Mouse (Mus musculus) heart, embryonic 15.5 days (tissue): ENCODE measurements around the gene Afp. TPM values are rescaled to one million over a fixed set of nuclear protein-coding genes. Genes with fewer than 3 reads are reported as not detected.

Experiments
- ATAC-seq: fragments of 200-750 bp; cut with Nextera tagmentation; replicated peaks from 2 replicates; pipeline ENCODE4 v1.8.0; 2017; ENCODE audit warnings: low read depth, moderate TSS enrichment; ENCODE audit not compliant: insufficient number of reproducible peaks, insufficient read depth, low FRiP score
- H3K27ac ChIP-seq: fragments of 300-500 bp; sonication (generic); 2 replicates; pipeline ENCODE4 v1.5.1; 2015; ENCODE audit warnings: mild to moderate bottlenecking, inconsistent platforms
- H3K27me3 ChIP-seq: fragments of 300-500 bp; sonication (generic); 2 replicates; pipeline ENCODE4 v1.6.1; 2015; ENCODE audit warnings: inconsistent platforms
- H3K36me3 ChIP-seq: fragments of 300-500 bp; sonication (generic); 2 replicates; pipeline ENCODE4 v1.6.1; 2015; ENCODE audit warnings: mild to moderate bottlenecking, inconsistent platforms
- H3K4me1 ChIP-seq: fragments of 300-500 bp; sonication (generic); replicated peaks from 2 replicates; pipeline ENCODE4 v1.6.1; 2015; ENCODE audit warnings: inconsistent platforms
- H3K4me2 ChIP-seq: fragments of 300-500 bp; sonication (generic); 2 replicates; pipeline ENCODE4 v1.6.1; 2015; ENCODE audit warnings: inconsistent platforms, mild to moderate bottlenecking, moderate library complexity
- H3K4me3 ChIP-seq: fragments of 300-500 bp; sonication (generic); 2 replicates; pipeline ENCODE4 v1.5.1; 2015; ENCODE audit warnings: mild to moderate bottlenecking, inconsistent platforms
- H3K9ac ChIP-seq: fragments of 300-500 bp; sonication (generic); 2 replicates; pipeline ENCODE4 v1.6.1; 2015; ENCODE audit warnings: mild to moderate bottlenecking, inconsistent platforms
- H3K9me3 ChIP-seq: fragments of 300-500 bp; sonication (generic); replicated peaks from 2 replicates; pipeline ENCODE4 v1.6.1; 2016; ENCODE audit warnings: inconsistent platforms
- WGBS: fragments of 180-500 bp; shearing (Covaris S2); methylation state at CpG from one replicate; pipeline ENCODE4 v1.1.7; 2015; ENCODE audit warnings: mixed read lengths; 5-methylcytosine and 5-hydroxymethylcytosine counted together
- polyA plus RNA-seq: library from polyadenylated mRNA; unstranded; fragments of >200 nt; fragmentation: Nextera tagmentation; extraction: Ambion mirVana; gene quantifications from 2 replicates; pipeline ENCODE4 v1.2.1, GENCODE M21; 2015

Gene Afp
- 6.7 and 55.5 TPM in 2 replicates for polyA plus RNA-seq

DNA sequence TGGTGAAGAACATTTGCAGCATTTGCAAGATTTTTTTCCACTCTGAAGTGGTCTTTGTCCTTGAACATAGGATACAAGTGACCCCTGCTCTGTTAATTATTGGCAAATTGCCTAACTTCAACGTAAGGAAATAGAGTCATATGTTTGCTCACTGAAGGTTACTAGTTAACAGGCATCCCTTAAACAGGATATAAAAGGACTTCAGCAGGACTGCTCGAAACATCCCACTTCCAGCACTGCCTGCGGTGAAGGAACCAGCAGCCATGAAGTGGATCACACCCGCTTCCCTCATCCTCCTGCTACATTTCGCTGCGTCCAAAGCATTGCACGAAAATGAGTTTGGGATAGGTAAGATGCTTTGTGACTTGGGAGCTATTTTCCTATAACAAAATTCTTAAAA is at the start of gene Afp:
Gene Afp, plus strand, starts transcription at position 220 of the 400 bp plus-strand sequence.
- no peak within 1 kb of the TSS for H3K27ac ChIP-seq
- WGBS = 81% methylated on average over 7 of the region's 7 CpGs

GRCm38 (mm10) chr5:90447577-90447976 is 43.0 kb upstream of the Afp start:
- H3K4me2 ChIP-seq = no peak overlapping the region
- 83% methylated on average over 3 of the region's 3 CpGs for WGBS
- H3K4me3 ChIP-seq = no peak overlapping the region
- no peak overlapping the region for H3K27ac ChIP-seq
- H3K4me1 ChIP-seq = no peaks in the 10 kb centered on the region
- no peaks in the 10 kb centered on the region for H3K36me3 ChIP-seq
- no peak overlapping the region for H3K9ac ChIP-seq
- H3K9me3 ChIP-seq = no peaks in the 10 kb centered on the region
- ATAC-seq = no peak
- no peaks in the 10 kb centered on the region for H3K27me3 ChIP-seq

More for the DNA sequence above, at the start of gene Afp:
- Histone ChIP-seq H3K9me3 (no peaks in the 10 kb centered on the region), H3K4me3 (no peak within 1 kb of the TSS), H3K27me3 (no peaks in the 10 kb centered on the region), H3K36me3 (no peaks in the 10 kb centered on the region), H3K4me2 (no peak within 1 kb of the TSS), H3K9ac (no peak within 1 kb of the TSS), H3K4me1 (no peaks in the 10 kb centered on the region)
- ATAC-seq = no peak

DNA sequence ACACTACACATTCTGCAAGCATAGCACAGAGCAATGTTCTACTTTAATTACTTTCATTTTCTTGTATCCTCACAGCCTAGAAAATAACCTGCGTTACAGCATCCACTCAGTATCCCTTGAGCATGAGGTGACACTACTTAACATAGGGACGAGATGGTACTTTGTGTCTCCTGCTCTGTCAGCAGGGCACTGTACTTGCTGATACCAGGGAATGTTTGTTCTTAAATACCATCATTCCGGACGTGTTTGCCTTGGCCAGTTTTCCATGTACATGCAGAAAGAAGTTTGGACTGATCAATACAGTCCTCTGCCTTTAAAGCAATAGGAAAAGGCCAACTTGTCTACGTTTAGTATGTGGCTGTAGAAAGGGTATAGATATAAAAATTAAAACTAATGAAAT is 40.6 kb upstream of the Afp start:
- Histone ChIP-seq H3K9me3 (no peaks in the 10 kb centered on the region), H3K4me2 (no peak overlapping the region), H3K4me1 (no peaks in the 10 kb centered on the region), H3K27ac (no peak overlapping the region), H3K9ac (no peak overlapping the region), H3K27me3 (no peaks in the 10 kb centered on the region), H3K4me3 (no peak overlapping the region), H3K36me3 (no peaks in the 10 kb centered on the region)
- 72% methylated on average over 5 of the region's 5 CpGs for WGBS
- ATAC-seq = no peak

DNA sequence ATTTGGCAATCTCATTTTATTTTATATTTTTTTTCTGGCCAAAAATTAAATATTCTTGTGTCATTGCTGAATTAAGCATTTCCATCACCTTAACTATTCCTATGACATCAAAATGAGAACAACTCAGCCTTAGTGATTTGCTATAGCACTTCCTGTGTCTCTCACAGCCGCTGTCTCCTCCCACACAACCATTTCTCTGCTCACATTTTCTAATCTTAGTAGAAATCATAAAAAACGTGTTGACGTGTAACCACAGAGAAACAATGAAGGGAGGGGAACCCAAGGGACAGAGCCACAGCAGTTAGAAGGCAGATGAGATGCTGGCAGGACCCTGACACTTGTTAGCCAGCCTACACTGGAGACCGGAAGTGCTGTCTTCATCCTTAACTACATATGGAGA is 37.8 kb upstream of the Afp start:
- no peaks in the 10 kb centered on the region for H3K27me3 ChIP-seq
- WGBS = 60% methylated on average over 4 of the region's 4 CpGs
- no peaks in the 10 kb centered on the region for H3K4me1 ChIP-seq

GRCm38 (mm10) chr5:90457241-90457640 is 33.3 kb upstream of the Afp start:
- H3K9me3 ChIP-seq = no peaks in the 10 kb centered on the region
- H3K4me1 ChIP-seq = no peaks in the 10 kb centered on the region
- no peaks in the 10 kb centered on the region for H3K36me3 ChIP-seq
- no peak for ATAC-seq
- H3K4me3 ChIP-seq = no peak overlapping the region
- H3K27ac ChIP-seq = no peak overlapping the region
- H3K9ac ChIP-seq = no peak overlapping the region
- no peaks in the 10 kb centered on the region for H3K27me3 ChIP-seq
- no peak overlapping the region for H3K4me2 ChIP-seq
- 70% methylated on average over 1 of the region's 1 CpGs for WGBS

More for the DNA sequence above, 37.8 kb upstream of the Afp start:
- Histone ChIP-seq H3K36me3 (no peaks in the 10 kb centered on the region), H3K27ac (no peak overlapping the region), H3K4me2 (no peak overlapping the region), H3K4me3 (no peak overlapping the region), H3K9me3 (no peaks in the 10 kb centered on the region), H3K9ac (no peak overlapping the region)
- ATAC-seq = no peak

DNA sequence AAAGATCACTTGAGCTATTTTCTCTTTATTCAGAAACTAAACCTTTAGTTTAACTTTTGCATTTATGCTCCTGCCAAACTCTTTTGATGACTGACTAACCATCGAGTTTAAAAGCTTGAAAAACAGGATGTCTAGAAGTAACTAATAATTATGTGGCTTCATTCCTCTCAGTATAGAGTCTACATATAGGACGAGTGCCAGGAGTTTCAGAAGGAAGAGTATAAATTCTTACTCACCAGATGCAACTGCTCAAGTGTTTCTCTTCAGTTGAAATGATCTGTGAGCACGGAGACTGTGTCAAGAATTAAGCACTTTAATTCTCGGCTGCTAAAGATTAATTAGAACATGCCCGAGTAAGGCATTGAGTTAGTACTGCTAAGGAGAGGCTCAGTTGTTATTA is 31.8 kb upstream of the Afp start:
- WGBS = 53% methylated on average over 5 of the region's 5 CpGs
- Histone ChIP-seq H3K27ac (no peak overlapping the region), H3K27me3 (no peaks in the 10 kb centered on the region), H3K9ac (no peak overlapping the region), H3K4me2 (no peak overlapping the region), H3K36me3 (no peaks in the 10 kb centered on the region), H3K9me3 (no peaks in the 10 kb centered on the region), H3K4me3 (no peak overlapping the region), H3K4me1 (no peaks in the 10 kb centered on the region)
- no peak for ATAC-seq

- no peak within 1 kb of the TSS for H3K27ac ChIP-seq
- no peak within 1 kb of the TSS for H3K4me2 ChIP-seq
- WGBS = 88% methylated on average over 8 of the region's 8 CpGs
- no peaks in the 10 kb centered on the region for H3K4me1 ChIP-seq
- ATAC-seq = no peak
- no peak within 1 kb of the TSS for H3K4me3 ChIP-seq
- no peaks in the 10 kb centered on the region for H3K36me3 ChIP-seq
- H3K9me3 ChIP-seq = no peaks in the 10 kb centered on the region
- H3K9ac ChIP-seq = no peak within 1 kb of the TSS
- no peaks in the 10 kb centered on the region for H3K27me3 ChIP-seq
Observed at GRCm38 (mm10) chr5:90460619-90461018, 29.9 kb upstream of the Afp start, which contains the start of gene Alb. Alb (plus strand) TSS chr5:90460897.

DNA sequence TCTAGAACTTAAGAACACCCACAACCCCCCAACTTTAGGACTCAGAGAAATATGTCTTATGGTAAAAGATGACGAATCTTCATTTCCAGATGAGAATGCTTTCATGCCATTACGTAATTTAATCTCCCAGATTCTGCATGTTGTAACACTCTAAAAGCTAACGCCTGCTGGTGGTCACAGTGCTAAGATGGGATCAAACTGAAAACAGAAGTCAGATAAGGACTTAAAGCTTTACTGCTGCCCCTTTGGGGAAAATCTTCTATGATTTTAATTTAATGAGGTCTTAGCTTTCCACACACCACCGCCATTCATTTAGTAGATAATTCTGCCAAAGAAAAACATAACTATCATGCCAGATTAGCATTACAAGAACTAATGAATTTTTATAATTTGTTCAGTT is 23.7 kb upstream of the Afp start:
- H3K4me1 ChIP-seq = no peaks in the 10 kb centered on the region
- H3K4me3 ChIP-seq = no peak overlapping the region
- H3K27ac ChIP-seq = no peak overlapping the region
- H3K36me3 ChIP-seq = no peaks in the 10 kb centered on the region
- H3K9me3 ChIP-seq = no peaks in the 10 kb centered on the region
- H3K27me3 ChIP-seq = no peaks in the 10 kb centered on the region
- H3K4me2 ChIP-seq = no peak overlapping the region
- H3K9ac ChIP-seq = no peak overlapping the region
- WGBS = 60% methylated on average over 4 of the region's 4 CpGs
- ATAC-seq = no peak

GRCm38 (mm10) chr5:90467245-90467644 is 23.3 kb upstream of the Afp start:
- Histone ChIP-seq H3K4me3 (no peak overlapping the region), H3K27ac (no peak overlapping the region), H3K36me3 (no peaks in the 10 kb centered on the region), H3K4me2 (no peak overlapping the region), H3K9ac (no peak overlapping the region), H3K4me1 (no peaks in the 10 kb centered on the region), H3K27me3 (no peaks in the 10 kb centered on the region), H3K9me3 (no peaks in the 10 kb centered on the region)
- no peak for ATAC-seq
- 52% methylated on average over 6 of the region's 6 CpGs for WGBS

DNA sequence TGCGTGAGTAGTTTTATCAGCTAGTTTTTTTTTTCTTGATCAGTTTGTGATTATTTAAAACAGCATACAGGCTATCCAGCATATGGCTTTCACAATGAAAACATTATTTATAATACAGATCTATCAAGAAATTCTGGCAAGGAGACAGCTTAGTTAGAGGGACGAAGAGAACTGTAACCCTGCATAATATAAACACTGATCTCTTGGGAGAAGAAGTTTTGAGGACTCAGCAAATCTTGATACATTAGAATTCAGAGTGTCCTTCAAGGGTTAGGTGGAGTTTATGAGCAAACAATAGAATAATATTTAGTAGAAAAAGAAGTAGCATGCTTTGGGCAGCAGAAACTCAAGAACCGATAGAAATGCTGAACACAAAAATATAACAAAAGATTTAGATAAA is 19.7 kb upstream of the Afp start:
- 81% methylated on average over 3 of the region's 3 CpGs for WGBS
- no peak for ATAC-seq
- no peaks in the 10 kb centered on the region for H3K9me3 ChIP-seq

DNA sequence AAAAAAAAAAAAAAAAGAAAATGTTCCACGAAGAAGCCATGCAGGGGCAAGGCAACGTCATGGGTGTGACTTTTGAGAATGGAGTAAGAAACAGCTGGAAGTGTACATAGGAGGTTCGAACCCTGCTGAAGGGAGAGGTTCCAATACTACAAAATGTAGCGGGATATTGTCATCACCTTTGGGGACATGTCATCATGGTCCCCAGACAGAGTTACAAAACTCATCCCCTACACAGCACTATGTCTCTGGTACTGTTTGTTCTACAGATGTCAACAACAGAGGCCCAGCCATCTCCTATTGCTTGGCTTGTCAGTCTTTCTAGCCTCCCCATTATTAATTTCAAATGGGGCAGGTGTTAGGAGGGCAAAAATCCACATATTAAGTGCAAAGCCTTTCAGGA is 16.6 kb upstream of the Afp start:
- Histone ChIP-seq H3K36me3 (no peaks in the 10 kb centered on the region), H3K27ac (no peak overlapping the region), H3K4me3 (no peak overlapping the region), H3K4me1 (no peaks in the 10 kb centered on the region), H3K27me3 (no peaks in the 10 kb centered on the region), H3K4me2 (no peak overlapping the region), H3K9ac (no peak overlapping the region), H3K9me3 (no peaks in the 10 kb centered on the region)
- no peak for ATAC-seq
- 88% methylated on average over 4 of the region's 4 CpGs for WGBS

More for the DNA sequence above, 19.7 kb upstream of the Afp start:
- Histone ChIP-seq H3K4me1 (no peaks in the 10 kb centered on the region), H3K36me3 (no peaks in the 10 kb centered on the region), H3K4me2 (no peak overlapping the region), H3K9ac (no peak overlapping the region), H3K27ac (no peak overlapping the region), H3K27me3 (no peaks in the 10 kb centered on the region), H3K4me3 (no peak overlapping the region)

DNA sequence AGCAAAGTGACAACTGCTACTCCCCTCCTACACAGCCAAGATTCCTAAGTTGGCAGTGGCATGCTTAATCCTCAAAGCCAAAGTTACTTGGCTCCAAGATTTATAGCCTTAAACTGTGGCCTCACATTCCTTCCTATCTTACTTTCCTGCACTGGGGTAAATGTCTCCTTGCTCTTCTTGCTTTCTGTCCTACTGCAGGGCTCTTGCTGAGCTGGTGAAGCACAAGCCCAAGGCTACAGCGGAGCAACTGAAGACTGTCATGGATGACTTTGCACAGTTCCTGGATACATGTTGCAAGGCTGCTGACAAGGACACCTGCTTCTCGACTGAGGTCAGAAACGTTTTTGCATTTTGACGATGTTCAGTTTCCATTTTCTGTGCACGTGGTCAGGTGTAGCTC is 16.2 kb upstream of the Afp start:
- 83% methylated on average over 5 of the region's 5 CpGs for WGBS
- no peak overlapping the region for H3K9ac ChIP-seq
- no peak overlapping the region for H3K4me3 ChIP-seq
- no peaks in the 10 kb centered on the region for H3K27me3 ChIP-seq
- no peak for ATAC-seq
- H3K4me1 ChIP-seq = no peaks in the 10 kb centered on the region
- no peaks in the 10 kb centered on the region for H3K36me3 ChIP-seq
- H3K9me3 ChIP-seq = no peaks in the 10 kb centered on the region
- H3K27ac ChIP-seq = no peak overlapping the region
- no peak overlapping the region for H3K4me2 ChIP-seq
